ENCODE assay signal across 8 mouse cellular contexts in genomic region chr4:132945261-132946046, GRCm38 (mm10). TPM values are rescaled to one million over a fixed set of nuclear protein-coding genes. Genes with fewer than 3 reads are reported as not detected.
DNase-seq lines count a peak whose midpoint lies in the region; ATAC-seq lines count a peak whose summit lies in the region.

No protein-coding gene starts in this region.

- peaks cover 26% of the 10 kb centered on the region for H3K4me1 ChIP-seq in hindbrain, embryonic 13.5 days (replicated peaks)

- peak overlapping the region; percentile 80 for H3K27ac ChIP-seq in hindbrain, embryonic 13.5 days

- DNase-seq in MEL-GATA-1-ER (ENCODE audit: extremely low read depth, low read depth) = peak; percentile 72
- DNase-seq in cerebellum, adult 9-11 months = peak; percentile 85
- DNase-seq in frontal cortex, postnatal 14 days (ENCODE audit: low spot score in 2 of 2) = peak; percentile 72 to 88
- peak; percentile 85 to 88 for DNase-seq in layer of hippocampus, postnatal 36 days
- peak; percentile 86 for DNase-seq in lung, postnatal 25 days (ENCODE audit: low spot score)
- DNase-seq in retina, adult 2 months (ENCODE audit: low read depth, low spot score) = peak; percentile 59
- DNase-seq in thymus, postnatal 36 days = peak; percentile 89 to 93

- peak overlapping the region; percentile 48 for H3K4me2 ChIP-seq in hindbrain, embryonic 13.5 days

- peak; percentile 68 for ATAC-seq in hindbrain, embryonic 13.5 days (ENCODE audit: low FRiP score)

- H3K9ac ChIP-seq in hindbrain, embryonic 13.5 days = peak overlapping the region; percentile 60

- H3K9me3 ChIP-seq in hindbrain, embryonic 13.5 days = no peaks in the 10 kb centered on the region

- WGBS in hindbrain, embryonic 13.5 days = 6% methylated on average over 15 of the region's 15 CpGs

- H3K36me3 ChIP-seq in hindbrain, embryonic 13.5 days = no peaks in the 10 kb centered on the region

- H3K4me3 ChIP-seq in hindbrain, embryonic 13.5 days = peak overlapping the region; percentile 15

- H3K27me3 ChIP-seq in hindbrain, embryonic 13.5 days = peaks cover 18% of the 10 kb centered on the region

RNA-seq across cellular contexts. Expression of gene Fam76a, which starts 23.1 kb away (rescaled TPM):
- polyA plus RNA-seq in hindbrain, embryonic 13.5 days (2015; fragmentation: Nextera tagmentation; extraction: Ambion mirVana) = 38.7 and 38.9 TPM in 2 replicates
- 10 to 100 TPM; 52.4 to 53.3 TPM for total RNA-seq in layer of hippocampus, postnatal 36 days (2021)

RNA-seq across cellular contexts. Expression of gene Fgr, which starts 28.4 kb away (rescaled TPM):
- polyA plus RNA-seq in hindbrain, embryonic 13.5 days (2015; fragmentation: Nextera tagmentation; extraction: Ambion mirVana) = 0.13 TPM in 1 of 2 replicates, not detected in the other
- under 1 TPM in 1 of 2 experiments, not detected in 1; 0.66 TPM for total RNA-seq in layer of hippocampus, postnatal 36 days (2021)

Comparison
In these comparisons a context has a peak if more than half of its experiments do, and no peak if none do; other contexts are left out.
1. Peak in every context shown above with its lines: DNase-seq, ATAC-seq, H3K4me3 ChIP-seq and H3K27ac ChIP-seq.